Mouse (Mus musculus): ENCODE measurements around the gene Smg6.

GRCm38 (mm10) chr11:75049146-75049545 is 123.5 kb downstream of the Smg6 start:
- TF ChIP-seq CTCF (IDR thresholded peaks at IDR 0.05; ENCODE audit: control insufficient read depth, insufficient read depth, low read length) (no peak), POLR2A (IDR thresholded peaks at IDR 0.05; ENCODE audit: borderline replicate concordance, control insufficient read depth, low read depth, low read length) (no peak)
